Mouse (Mus musculus) myocyte (in vitro differentiated cells): ENCODE data around the gene Tbl1x.

Experiments
- MYOD1 ChIP-seq, 3 experiments: IDR thresholded peaks; one replicate each; pipeline ENCODE4 v1.6.1; 2011; ENCODE audit warnings: control low read depth in 2 of 3, low read depth in 2 of 3, mild to moderate bottlenecking in 2 of 3, moderate library complexity in 1 of 3; ENCODE audit not compliant: insufficient read length in 2 of 3, control insufficient read depth in 1 of 3
- POLR2A ChIP-seq: IDR thresholded peaks from one replicate; pipeline ENCODE4 v1.6.1; 2011; ENCODE audit warnings: low read depth, mild to moderate bottlenecking, control low read depth, moderate library complexity; ENCODE audit not compliant: insufficient read length
- USF1 ChIP-seq: IDR thresholded peaks from one replicate; pipeline ENCODE4 v1.6.1; 2011; ENCODE audit warnings: low read depth, mild to moderate bottlenecking, control low read depth, moderate library complexity

DNA sequence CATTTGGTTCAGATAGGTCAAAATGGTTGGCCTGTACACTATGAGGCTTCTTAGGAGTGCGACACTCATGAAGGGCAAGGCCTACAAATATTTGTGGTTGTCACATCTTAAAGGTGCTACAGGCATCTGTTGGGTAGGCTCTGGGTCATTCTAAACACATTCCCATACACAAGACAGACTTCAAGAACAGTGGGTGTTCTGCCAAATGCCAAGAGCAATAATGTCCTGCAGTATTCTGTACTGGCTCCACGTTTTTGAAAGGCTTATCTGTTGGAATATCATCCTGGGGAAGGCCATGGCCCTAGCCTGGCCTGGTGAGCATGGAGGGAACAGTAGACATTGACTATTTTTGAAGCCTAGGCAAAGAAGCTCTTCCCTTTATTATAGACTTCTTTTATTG lies 87.9 kb downstream of the Tbl1x start:
- TF ChIP-seq POLR2A: no peak
- TF ChIP-seq USF1: no peak
- no peak for TF ChIP-seq MYOD1 (IDR thresholded peaks at IDR 0.05; ENCODE audit: control insufficient read depth in 1 of 3, insufficient read length in 2 of 3, low read depth in 2 of 3)
